Mouse (Mus musculus): Measurements from ENCODE around the gene Plin1. TPM values are rescaled to one million over a fixed set of nuclear protein-coding genes. Genes with fewer than 3 reads are reported as not detected.

Gene Plin1
- polyA plus RNA-seq, 1 experiment from 2014 or later = 0.17 TPM

GRCm38 (mm10) chr7:79742277-79742658, 9.6 kb upstream of the Plin1 start:
- ATAC-seq (ENCODE audit: low read depth) = no peak

GRCm38 (mm10) chr7:79740279-79740678, 7.6 kb upstream of the Plin1 start:
- H3K4me1 ChIP-seq (ENCODE audit: control insufficient read depth, insufficient read depth, low read length) = peaks cover 6% of the 10 kb centered on the region; the same call in 1 of the 2 replicates
- no peak for ATAC-seq (ENCODE audit: low read depth)
- 72% methylated on average over 4 of the region's 4 CpGs for WGBS
- H3K36me3 ChIP-seq (ENCODE audit: control insufficient read depth, insufficient read depth, low read length) = no peaks in the 10 kb centered on the region
- H3K4me2 ChIP-seq (ENCODE audit: low read depth, low read length) = no peak overlapping the region
- H3K4me3 ChIP-seq (ENCODE audit: low read depth, low read length) = no peak overlapping the region
- H3K9ac ChIP-seq (replicated peaks; ENCODE audit: low read depth, low read length) = no peak overlapping the region
- H3K27ac ChIP-seq (ENCODE audit: low read depth, low read length) = no peak overlapping the region
- H3K27me3 ChIP-seq (ENCODE audit: control insufficient read depth, insufficient read depth, low read length) = no peaks in the 10 kb centered on the region
- no peaks in the 10 kb centered on the region for H3K9me3 ChIP-seq (ENCODE audit: control insufficient read depth, low read length)

More at GRCm38 (mm10) chr7:79742277-79742658, 9.6 kb upstream of the Plin1 start:
- Histone ChIP-seq H3K36me3 (ENCODE audit: control insufficient read depth, insufficient read depth, low read length) (no peaks in the 10 kb centered on the region), H3K9me3 (ENCODE audit: control insufficient read depth, low read length) (no peaks in the 10 kb centered on the region), H3K27ac (ENCODE audit: low read depth, low read length) (no peak overlapping the region), H3K4me3 (ENCODE audit: low read depth, low read length) (peak overlapping the region; percentile 51), H3K9ac (replicated peaks; ENCODE audit: low read depth, low read length) (peak overlapping the region; percentile 53), H3K4me1 (ENCODE audit: control insufficient read depth, insufficient read depth, low read length) (peaks cover 6% of the 10 kb centered on the region; the same call in 1 of the 2 replicates), H3K4me2 (ENCODE audit: low read depth, low read length) (peak overlapping the region; percentile 93), H3K27me3 (ENCODE audit: control insufficient read depth, insufficient read depth, low read length) (no peaks in the 10 kb centered on the region)
- WGBS = 22% methylated on average over 11 of the region's 11 CpGs

GRCm38 (mm10) chr7:79738913-79739312, 6.2 kb upstream of the Plin1 start:
- Histone ChIP-seq H3K4me1 (ENCODE audit: control insufficient read depth, insufficient read depth, low read length) (peaks cover 6% of the 10 kb centered on the region; the same call in 1 of the 2 replicates), H3K27ac (ENCODE audit: low read depth, low read length) (no peak overlapping the region), H3K4me2 (ENCODE audit: low read depth, low read length) (no peak overlapping the region), H3K9me3 (ENCODE audit: control insufficient read depth, low read length) (no peaks in the 10 kb centered on the region), H3K4me3 (ENCODE audit: low read depth, low read length) (no peak overlapping the region), H3K9ac (replicated peaks; ENCODE audit: low read depth, low read length) (no peak overlapping the region), H3K27me3 (ENCODE audit: control insufficient read depth, insufficient read depth, low read length) (no peaks in the 10 kb centered on the region), H3K36me3 (ENCODE audit: control insufficient read depth, insufficient read depth, low read length) (no peaks in the 10 kb centered on the region)
- no peak for ATAC-seq (ENCODE audit: low read depth)
- whole genome bisulfite sequencing = 97% methylated on average over 2 of the region's 2 CpGs

GRCm38 (mm10) chr7:79736511-79736910, 3.8 kb upstream of the Plin1 start:
- no peak overlapping the region for H3K27ac ChIP-seq (ENCODE audit: low read depth, low read length)
- no peaks in the 10 kb centered on the region for H3K36me3 ChIP-seq (ENCODE audit: control insufficient read depth, insufficient read depth, low read length)
- no peak overlapping the region for H3K9ac ChIP-seq (replicated peaks; ENCODE audit: low read depth, low read length)
- H3K9me3 ChIP-seq (ENCODE audit: control insufficient read depth, low read length) = no peaks in the 10 kb centered on the region
- H3K4me2 ChIP-seq (ENCODE audit: low read depth, low read length) = no peak overlapping the region
- WGBS = 94% methylated on average over 14 of the region's 14 CpGs
- H3K4me3 ChIP-seq (ENCODE audit: low read depth, low read length) = no peak overlapping the region
- H3K27me3 ChIP-seq (ENCODE audit: control insufficient read depth, insufficient read depth, low read length) = no peaks in the 10 kb centered on the region
- ATAC-seq (ENCODE audit: low read depth) = no peak
- no peaks in the 10 kb centered on the region for H3K4me1 ChIP-seq (ENCODE audit: control insufficient read depth, insufficient read depth, low read length)

GRCm38 (mm10) chr7:79734563-79734962, 1.9 kb upstream of the Plin1 start:
- H3K27ac ChIP-seq (ENCODE audit: low read depth, low read length) = no peak overlapping the region
- no peaks in the 10 kb centered on the region for H3K9me3 ChIP-seq (ENCODE audit: control insufficient read depth, low read length)
- H3K4me1 ChIP-seq (ENCODE audit: control insufficient read depth, insufficient read depth, low read length) = no peaks in the 10 kb centered on the region
- no peaks in the 10 kb centered on the region for H3K27me3 ChIP-seq (ENCODE audit: control insufficient read depth, insufficient read depth, low read length)
- 84% methylated on average over 8 of the region's 8 CpGs for WGBS
- H3K9ac ChIP-seq (replicated peaks; ENCODE audit: low read depth, low read length) = no peak overlapping the region
- H3K36me3 ChIP-seq (ENCODE audit: control insufficient read depth, insufficient read depth, low read length) = no peaks in the 10 kb centered on the region
- H3K4me2 ChIP-seq (ENCODE audit: low read depth, low read length) = no peak overlapping the region
- ATAC-seq (ENCODE audit: low read depth) = no peak
- H3K4me3 ChIP-seq (ENCODE audit: low read depth, low read length) = no peak overlapping the region

GRCm38 (mm10) chr7:79731438-79731837, 1.3 kb downstream of the Plin1 start:
- no peaks in the 10 kb centered on the region for H3K9me3 ChIP-seq (ENCODE audit: control insufficient read depth, low read length)
- no peak overlapping the region for H3K4me2 ChIP-seq (ENCODE audit: low read depth, low read length)
- no peaks in the 10 kb centered on the region for H3K4me1 ChIP-seq (ENCODE audit: control insufficient read depth, insufficient read depth, low read length)
- no peaks in the 10 kb centered on the region for H3K27me3 ChIP-seq (ENCODE audit: control insufficient read depth, insufficient read depth, low read length)
- H3K27ac ChIP-seq (ENCODE audit: low read depth, low read length) = no peak overlapping the region
- no peak overlapping the region for H3K4me3 ChIP-seq (ENCODE audit: low read depth, low read length)
- ATAC-seq (ENCODE audit: low read depth) = no peak
- no peak overlapping the region for H3K9ac ChIP-seq (replicated peaks; ENCODE audit: low read depth, low read length)
- WGBS = 81% methylated on average over 13 of the region's 13 CpGs
- H3K36me3 ChIP-seq (ENCODE audit: control insufficient read depth, insufficient read depth, low read length) = no peaks in the 10 kb centered on the region

- Histone ChIP-seq H3K4me2 (ENCODE audit: low read depth, low read length) (no peak overlapping the region), H3K36me3 (ENCODE audit: control insufficient read depth, insufficient read depth, low read length) (no peaks in the 10 kb centered on the region), H3K9ac (replicated peaks; ENCODE audit: low read depth, low read length) (no peak overlapping the region), H3K4me3 (ENCODE audit: low read depth, low read length) (no peak overlapping the region), H3K4me1 (ENCODE audit: control insufficient read depth, insufficient read depth, low read length) (no peaks in the 10 kb centered on the region), H3K27me3 (ENCODE audit: control insufficient read depth, insufficient read depth, low read length) (no peaks in the 10 kb centered on the region), H3K9me3 (ENCODE audit: control insufficient read depth, low read length) (no peaks in the 10 kb centered on the region), H3K27ac (ENCODE audit: low read depth, low read length) (no peak overlapping the region)
- ATAC-seq (ENCODE audit: low read depth) = no peak
- WGBS = 73% methylated on average over 11 of the region's 11 CpGs
Measured at GRCm38 (mm10) chr7:79729743-79730370, 2.8 kb downstream of the Plin1 start.

GRCm38 (mm10) chr7:79729169-79729568, 3.5 kb downstream of the Plin1 start:
- Histone ChIP-seq H3K9ac (replicated peaks; ENCODE audit: low read depth, low read length) (no peak overlapping the region), H3K4me1 (ENCODE audit: control insufficient read depth, insufficient read depth, low read length) (no peaks in the 10 kb centered on the region), H3K4me3 (ENCODE audit: low read depth, low read length) (no peak overlapping the region), H3K9me3 (ENCODE audit: control insufficient read depth, low read length) (no peaks in the 10 kb centered on the region), H3K27ac (ENCODE audit: low read depth, low read length) (no peak overlapping the region), H3K4me2 (ENCODE audit: low read depth, low read length) (no peak overlapping the region), H3K36me3 (ENCODE audit: control insufficient read depth, insufficient read depth, low read length) (no peaks in the 10 kb centered on the region), H3K27me3 (ENCODE audit: control insufficient read depth, insufficient read depth, low read length) (no peaks in the 10 kb centered on the region)
- 11% methylated on average over 8 of the region's 8 CpGs for WGBS
- ATAC-seq (ENCODE audit: low read depth) = 0 out of 2 replicates have a peak, but pooled peaks have one; percentile 22

- H3K4me2 ChIP-seq (ENCODE audit: low read depth, low read length) = no peak overlapping the region
- H3K27me3 ChIP-seq (ENCODE audit: control insufficient read depth, insufficient read depth, low read length) = no peaks in the 10 kb centered on the region
- no peaks in the 10 kb centered on the region for H3K9me3 ChIP-seq (ENCODE audit: control insufficient read depth, low read length)
- no peak overlapping the region for H3K4me3 ChIP-seq (ENCODE audit: low read depth, low read length)
- no peak overlapping the region for H3K27ac ChIP-seq (ENCODE audit: low read depth, low read length)
- no peak for ATAC-seq (ENCODE audit: low read depth)
- H3K4me1 ChIP-seq (ENCODE audit: control insufficient read depth, insufficient read depth, low read length) = no peaks in the 10 kb centered on the region
- H3K9ac ChIP-seq (replicated peaks; ENCODE audit: low read depth, low read length) = no peak overlapping the region
- 29% methylated on average over 6 of the region's 6 CpGs for WGBS
- no peaks in the 10 kb centered on the region for H3K36me3 ChIP-seq (ENCODE audit: control insufficient read depth, insufficient read depth, low read length)
Measured at GRCm38 (mm10) chr7:79728219-79728618, 4.5 kb downstream of the Plin1 start.
